Mouse (Mus musculus) CD4-positive helper T cell, adult 2 months (primary cell): Measurements from ENCODE around the gene Trabd2b.

Experiments
- DNase-seq: peaks from one replicate; pipeline ENCODE4 v3.0.0-alpha.2; 2012; ENCODE audit warnings: low read depth, missing footprints, low spot score

Gene Trabd2b

GRCm38 (mm10) chr4:114406355-114407101 is at the start of gene Trabd2b:
TSS of gene Trabd2b (plus strand) at chr4:114406724.
- no peak for DNase-seq

- no peak for DNase-seq
Measured at GRCm38 (mm10) chr4:114357420-114357819, 49.1 kb upstream of the Trabd2b start.

GRCm38 (mm10) chr4:114358874-114359273 is 47.6 kb upstream of the Trabd2b start:
- DNase-seq: no peak

GRCm38 (mm10) chr4:114359818-114360217 is 46.7 kb upstream of the Trabd2b start:
- DNase-seq: no peak

GRCm38 (mm10) chr4:114361336-114361735 is 45.2 kb upstream of the Trabd2b start:
- no peak for DNase-seq

GRCm38 (mm10) chr4:114365000-114365399 is 41.5 kb upstream of the Trabd2b start:
- no peak for DNase-seq

GRCm38 (mm10) chr4:114365595-114365994 is 40.9 kb upstream of the Trabd2b start:
- no peak for DNase-seq

GRCm38 (mm10) chr4:114367005-114367404 is 39.5 kb upstream of the Trabd2b start:
- DNase-seq: no peak

- no peak for DNase-seq
Measured at GRCm38 (mm10) chr4:114367840-114368239, 38.7 kb upstream of the Trabd2b start.

GRCm38 (mm10) chr4:114369591-114369990 is 36.9 kb upstream of the Trabd2b start:
- no peak for DNase-seq

GRCm38 (mm10) chr4:114370935-114371715 is 35.4 kb upstream of the Trabd2b start:
- no peak for DNase-seq

- DNase-seq: no peak
Measured at GRCm38 (mm10) chr4:114372699-114373098, 33.8 kb upstream of the Trabd2b start.

GRCm38 (mm10) chr4:114374330-114374729 is 32.2 kb upstream of the Trabd2b start:
- no peak for DNase-seq

GRCm38 (mm10) chr4:114377531-114377930 is 29.0 kb upstream of the Trabd2b start:
- no peak for DNase-seq

GRCm38 (mm10) chr4:114378512-114378911 is 28.0 kb upstream of the Trabd2b start:
- DNase-seq: no peak

- no peak for DNase-seq
Measured at GRCm38 (mm10) chr4:114379416-114379956, 27.0 kb upstream of the Trabd2b start.

- DNase-seq: no peak
Measured at GRCm38 (mm10) chr4:114382627-114383026, 23.9 kb upstream of the Trabd2b start.

GRCm38 (mm10) chr4:114385236-114385635 is 21.3 kb upstream of the Trabd2b start:
- no peak for DNase-seq

GRCm38 (mm10) chr4:114386395-114386811 is 20.1 kb upstream of the Trabd2b start:
- no peak for DNase-seq

GRCm38 (mm10) chr4:114387527-114388135 is 18.9 kb upstream of the Trabd2b start:
- no peak for DNase-seq

GRCm38 (mm10) chr4:114388306-114388705 is 18.2 kb upstream of the Trabd2b start:
- no peak for DNase-seq

- DNase-seq: no peak
Measured at GRCm38 (mm10) chr4:114389653-114390052, 16.9 kb upstream of the Trabd2b start.
